Mouse (Mus musculus): Measurements from ENCODE around the gene Rbck1. TPM values are rescaled to one million over a fixed set of nuclear protein-coding genes. Genes with fewer than 3 reads are reported as not detected.

Rbck1 gene
- polyA plus RNA-seq, 1 experiment, result 190 TPM

DNA sequence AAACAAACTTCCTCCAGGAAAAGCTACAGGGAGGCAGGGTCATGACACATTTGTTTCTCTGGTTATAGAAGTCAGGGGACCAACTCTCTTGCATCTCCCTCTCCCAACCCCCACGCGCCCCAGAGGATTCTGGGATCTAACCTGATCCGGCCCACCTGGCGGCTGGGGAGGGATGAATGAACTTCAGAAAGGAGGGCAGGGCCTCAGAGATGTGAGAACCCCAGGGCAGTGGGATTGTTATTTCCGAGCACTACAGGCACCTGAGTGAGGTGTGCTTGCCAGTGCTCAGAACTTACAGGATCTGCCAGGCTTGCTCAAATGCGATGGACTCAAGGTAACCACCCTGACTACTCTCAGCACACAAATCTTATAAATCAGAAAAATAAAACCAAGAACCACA, 12.9 kb upstream of the Rbck1 start:
- no peak for DNase-seq (ENCODE audit: low read depth, low spot score)
- 94% methylated on average over 6 of the region's 6 CpGs for WGBS

DNA sequence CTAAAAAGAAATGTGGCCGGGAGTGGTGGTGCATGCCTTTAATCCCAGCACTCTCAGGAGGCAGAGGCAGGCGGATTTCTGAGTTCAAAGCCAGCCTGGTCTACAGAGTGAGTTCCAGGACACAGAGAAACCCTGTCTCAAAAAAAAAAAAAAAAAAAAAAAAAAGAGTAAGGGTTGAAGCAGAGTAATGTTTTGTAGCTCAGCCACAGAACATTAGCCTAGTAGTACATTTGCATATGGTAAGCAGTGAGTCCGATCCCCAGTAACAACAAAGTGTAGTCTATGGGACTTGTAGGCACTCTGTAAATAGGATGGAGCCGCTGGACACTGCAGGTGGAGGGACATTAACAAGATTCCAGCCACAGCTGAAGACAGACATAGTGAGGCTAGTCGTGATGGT, 12.5 kb upstream of the Rbck1 start:
- WGBS, result 87% methylated on average over 5 of the region's 5 CpGs
- no peak for DNase-seq (ENCODE audit: low read depth, low spot score)

DNA sequence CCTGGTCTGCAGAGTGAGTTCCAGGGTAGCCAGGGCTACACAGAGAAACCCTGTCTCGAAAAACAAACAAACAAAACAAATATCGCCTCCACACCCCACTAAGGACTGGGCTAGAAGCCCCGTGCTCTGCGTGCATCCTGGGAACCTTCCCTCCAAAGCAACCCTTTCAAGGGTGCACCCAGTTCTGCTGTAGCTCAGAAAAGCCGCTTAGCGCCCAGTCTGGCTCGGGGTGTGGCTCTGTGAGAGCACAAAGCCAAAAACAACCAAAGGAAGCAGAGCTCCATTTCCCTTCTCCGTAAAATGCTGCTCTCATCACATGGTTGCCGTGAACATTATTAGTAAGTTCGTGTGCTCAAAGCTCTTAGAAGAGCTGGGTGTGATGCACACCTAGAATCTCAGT, 11.9 kb upstream of the Rbck1 start:
- DNase-seq (ENCODE audit: low read depth, low spot score), result no peak
- whole genome bisulfite sequencing, result 7% methylated on average over 10 of the region's 10 CpGs

DNA sequence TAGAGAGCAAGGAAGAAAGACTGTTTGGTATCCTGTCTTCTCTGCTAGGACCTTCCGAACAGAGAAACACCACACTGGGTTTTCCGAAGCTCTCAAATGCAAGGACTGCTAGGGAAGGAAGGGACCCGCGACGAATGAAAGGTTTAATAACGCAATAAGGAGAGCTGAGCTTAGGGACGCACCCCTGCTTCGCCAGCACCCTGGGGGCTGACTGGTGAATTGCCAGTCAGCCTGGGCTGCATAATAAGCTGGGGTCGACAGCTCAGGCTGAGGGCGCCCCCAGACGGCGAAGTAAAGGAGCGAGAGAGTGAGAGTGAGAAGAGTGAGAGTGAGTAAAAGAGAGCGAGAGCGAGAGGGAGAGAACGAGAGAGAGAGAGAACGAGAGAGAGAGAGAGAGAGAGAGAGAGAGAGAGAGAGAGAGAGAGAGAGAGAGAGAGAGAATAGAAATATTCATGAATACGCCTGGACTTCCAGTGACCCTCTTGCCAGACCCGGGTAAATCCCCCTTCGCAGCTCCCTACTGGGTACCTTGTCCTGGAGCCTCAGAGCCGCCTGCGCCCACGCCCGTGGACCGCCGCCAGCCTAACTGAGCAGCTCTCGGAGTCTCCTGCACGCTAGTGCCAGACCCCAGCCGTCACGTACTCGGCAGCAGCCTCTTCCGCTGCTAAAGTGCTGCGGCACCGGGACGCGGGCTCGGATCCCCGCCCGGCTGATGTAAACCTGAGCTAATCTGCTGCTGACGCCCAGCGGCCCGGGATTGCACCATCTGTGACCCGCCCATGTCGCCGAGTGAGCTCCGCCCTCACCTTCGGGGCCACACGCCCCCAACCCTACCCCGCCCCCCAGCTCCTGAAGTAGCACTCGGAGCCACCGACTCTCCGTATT, 11.1 kb upstream of the Rbck1 start, which contains the start of gene Trib3:
TSS of gene Trib3 (minus strand) at position 704 of the 885 bp plus-strand sequence.
- DNase-seq (ENCODE audit: low read depth, low spot score), result no peak
- 1% methylated on average over 52 of the region's 52 CpGs for WGBS

DNA sequence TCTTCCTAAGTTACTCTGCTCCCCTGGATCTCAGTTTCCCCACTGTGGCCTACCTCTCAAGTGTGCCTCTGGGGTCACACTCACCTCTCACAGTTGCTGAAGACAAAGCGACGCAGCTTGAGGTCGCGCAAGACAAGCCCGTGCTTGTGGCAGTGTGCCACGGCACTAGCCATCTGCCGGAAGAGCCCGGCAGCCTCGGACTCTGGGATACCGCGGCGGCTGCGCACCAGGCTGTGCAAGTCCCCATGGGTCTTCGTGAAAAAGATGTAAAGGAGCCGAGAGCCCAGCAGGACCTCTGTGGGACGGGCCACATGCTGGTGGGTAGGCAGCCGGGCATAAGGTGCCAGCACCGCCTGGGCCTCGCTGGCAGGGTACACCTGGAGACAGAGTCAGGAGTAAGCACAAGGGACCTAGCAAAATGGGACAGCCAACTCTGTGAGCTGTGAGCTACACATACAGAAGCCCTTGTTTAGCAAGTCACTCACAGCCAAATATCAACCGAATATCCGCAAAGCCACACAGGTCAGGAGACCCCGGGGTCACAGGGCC, 7.3 kb upstream of the Rbck1 start:
- 93% methylated on average over 22 of the region's 22 CpGs for WGBS

DNA sequence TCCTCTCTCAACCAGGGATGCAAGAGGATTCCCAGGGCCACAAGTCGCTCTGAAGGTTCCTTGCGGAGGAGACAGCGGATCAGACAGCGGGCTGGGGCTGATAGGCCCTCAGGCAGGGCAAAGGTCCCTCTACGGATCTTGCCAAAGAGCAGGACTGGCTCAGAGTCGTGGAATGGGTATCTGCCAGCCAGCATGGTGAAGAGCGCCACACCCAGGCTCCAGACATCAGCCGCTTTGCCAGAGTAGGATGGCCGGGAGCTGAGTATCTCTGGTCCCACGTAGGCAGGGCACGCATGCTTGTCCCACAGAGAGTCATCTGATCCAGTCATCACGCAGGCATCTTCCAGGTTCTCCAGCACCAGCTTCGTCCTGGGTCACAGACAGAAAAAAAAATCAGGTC, 5.9 kb upstream of the Rbck1 start:
- WGBS, result 64% methylated on average over 13 of the region's 13 CpGs

More for the DNA sequence above, 7.3 kb upstream of the Rbck1 start:
- DNase-seq (ENCODE audit: low read depth, low spot score), result no peak

DNA sequence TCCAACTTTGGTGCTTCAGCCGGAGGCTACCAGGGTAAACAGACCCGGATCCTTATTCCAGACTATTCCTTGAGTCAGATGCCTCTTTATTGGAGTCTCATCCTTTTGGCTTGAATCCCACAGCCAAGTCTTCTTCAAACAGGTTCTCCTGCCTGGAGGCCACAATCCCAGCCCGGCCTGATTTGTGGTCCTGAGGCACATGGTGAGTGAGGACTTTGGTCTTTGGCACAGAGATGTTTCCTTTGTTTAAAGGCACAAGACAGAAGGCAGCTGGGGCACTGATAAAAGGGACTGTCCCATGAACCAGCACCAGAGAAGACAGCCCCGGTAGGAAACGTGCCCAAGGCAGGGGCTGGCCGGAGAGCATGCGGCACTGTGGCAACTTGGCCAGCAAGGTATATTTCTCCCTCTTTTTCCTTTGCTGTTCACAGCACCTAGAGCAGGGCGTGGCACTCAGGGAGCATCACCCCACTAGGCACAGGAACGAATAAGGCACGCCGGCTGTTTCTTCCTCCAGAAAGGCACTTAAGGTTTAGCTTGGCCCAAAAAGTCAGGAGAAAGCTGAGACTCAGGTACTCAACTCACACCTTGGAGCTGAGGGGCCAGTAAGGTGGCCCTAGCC, 5.2 kb upstream of the Rbck1 start:
- DNase-seq (ENCODE audit: low read depth, low spot score), result no peak
- 39% methylated on average over 11 of the region's 11 CpGs for WGBS

More for the DNA sequence above, 5.9 kb upstream of the Rbck1 start:
- no peak for DNase-seq (ENCODE audit: low read depth, low spot score)

DNA sequence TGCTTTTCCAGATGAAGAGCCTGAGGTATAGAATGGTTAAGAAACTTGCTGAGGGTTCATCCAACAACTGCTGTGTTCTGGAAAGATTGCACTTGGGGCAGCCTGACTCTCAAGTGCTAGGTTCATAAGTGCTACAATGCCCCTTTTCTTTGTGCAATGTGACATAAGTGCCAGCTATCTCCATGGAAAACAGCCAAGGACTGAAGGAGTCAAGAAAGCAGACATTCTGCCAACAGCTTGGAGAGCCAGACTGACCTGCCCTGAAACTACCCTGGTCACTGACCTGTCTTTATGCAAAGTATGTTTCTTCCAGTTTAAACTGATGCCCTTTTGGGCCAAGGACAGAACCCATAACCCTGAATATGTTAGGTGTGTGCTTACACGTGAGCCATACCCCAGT, 4.4 kb upstream of the Rbck1 start:
- WGBS, result 71% methylated on average over 1 of the region's 1 CpGs
- no peak for DNase-seq (ENCODE audit: low read depth, low spot score)

DNA sequence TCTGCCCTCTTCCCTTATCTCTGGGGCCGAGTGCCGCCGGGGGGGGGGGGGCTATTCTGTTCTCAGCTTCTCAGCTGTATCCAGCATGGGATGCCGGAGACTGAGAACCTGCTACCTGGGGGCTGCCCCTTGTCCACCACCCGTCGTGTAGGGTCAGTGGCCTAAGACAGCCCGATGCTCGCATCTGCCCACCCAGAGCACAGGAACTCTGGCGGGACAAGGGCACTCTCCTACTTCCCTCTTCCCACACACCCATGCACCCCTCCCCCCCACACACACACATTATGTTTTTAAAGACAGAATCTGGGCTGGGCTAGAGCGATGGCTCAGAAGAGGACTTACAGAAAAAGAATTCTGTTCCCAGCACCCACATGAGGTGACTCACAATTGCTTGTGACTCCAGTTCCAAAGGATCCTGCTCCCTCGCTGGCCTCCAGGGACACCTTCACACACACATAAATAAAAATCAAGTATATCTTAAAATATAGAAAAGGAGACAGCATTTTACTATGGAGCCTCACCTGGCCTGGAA, 2.9 kb upstream of the Rbck1 start:
- no peak for DNase-seq (ENCODE audit: low read depth, low spot score)
- WGBS, result 69% methylated on average over 11 of the region's 11 CpGs

DNA sequence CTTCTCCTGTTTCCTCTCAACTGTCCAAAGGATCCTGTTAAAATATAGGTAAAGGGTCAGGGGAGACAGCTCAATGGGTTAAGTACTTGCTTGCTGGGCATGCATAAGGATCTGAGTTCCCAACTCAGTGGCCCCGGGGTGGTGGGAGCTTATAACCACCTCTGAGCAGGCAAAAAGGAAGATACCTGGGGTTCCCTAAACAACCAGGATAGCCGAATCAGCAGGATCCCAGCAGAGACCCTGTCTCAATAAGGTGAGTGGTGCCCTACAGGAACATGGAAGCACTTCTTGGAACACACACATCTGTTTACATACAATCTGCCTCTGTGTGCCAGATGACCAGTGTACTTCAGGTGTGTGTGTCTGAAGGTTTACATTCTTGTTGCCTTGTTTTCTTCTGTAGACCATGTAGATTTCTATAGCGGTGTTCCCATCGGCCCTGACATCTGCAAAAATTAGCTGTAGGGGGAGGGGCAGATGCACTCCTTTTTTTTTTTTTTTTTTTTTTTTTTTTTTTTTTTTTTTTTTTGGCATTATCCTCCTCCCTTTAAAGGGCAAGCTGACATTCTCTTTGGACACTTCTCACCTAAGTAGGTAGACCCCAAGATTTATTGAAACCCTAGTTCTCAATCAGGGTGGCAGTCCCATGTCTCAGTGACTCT, 1.0 kb upstream of the Rbck1 start:
- DNase-seq (ENCODE audit: low read depth, low spot score), result no peak
- 77% methylated on average over 4 of the region's 4 CpGs for WGBS

DNA sequence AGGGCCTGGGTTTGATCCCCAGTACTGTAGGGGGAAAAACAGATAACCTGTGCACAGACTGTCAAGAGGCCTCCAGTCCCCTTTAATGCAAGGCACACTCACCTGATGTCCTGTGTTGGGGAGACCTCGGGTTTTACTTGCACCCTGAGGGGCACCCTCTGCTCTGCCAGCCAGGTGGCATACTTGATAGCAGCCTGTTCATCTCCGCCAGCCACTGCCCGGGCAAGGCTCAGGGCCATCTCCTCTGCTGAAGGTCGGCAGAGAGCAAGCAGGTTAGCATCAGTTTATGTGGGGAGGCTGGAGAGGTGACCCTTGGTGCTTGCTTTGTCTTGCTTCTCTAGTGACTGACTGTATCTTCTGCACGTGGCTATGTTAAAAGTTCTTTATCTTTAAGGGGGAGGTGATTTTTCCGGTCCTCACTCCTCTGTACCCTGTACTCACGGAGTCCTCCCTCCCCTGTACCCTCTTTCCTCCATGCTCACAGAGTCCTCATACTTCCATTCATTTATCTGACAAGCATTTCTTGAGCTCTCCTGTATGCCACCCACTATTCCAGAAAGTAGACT, 1.5 kb downstream of the Rbck1 start:
- WGBS, result 38% methylated on average over 7 of the region's 7 CpGs
- DNase-seq (ENCODE audit: low read depth, low spot score), result no peak

DNA sequence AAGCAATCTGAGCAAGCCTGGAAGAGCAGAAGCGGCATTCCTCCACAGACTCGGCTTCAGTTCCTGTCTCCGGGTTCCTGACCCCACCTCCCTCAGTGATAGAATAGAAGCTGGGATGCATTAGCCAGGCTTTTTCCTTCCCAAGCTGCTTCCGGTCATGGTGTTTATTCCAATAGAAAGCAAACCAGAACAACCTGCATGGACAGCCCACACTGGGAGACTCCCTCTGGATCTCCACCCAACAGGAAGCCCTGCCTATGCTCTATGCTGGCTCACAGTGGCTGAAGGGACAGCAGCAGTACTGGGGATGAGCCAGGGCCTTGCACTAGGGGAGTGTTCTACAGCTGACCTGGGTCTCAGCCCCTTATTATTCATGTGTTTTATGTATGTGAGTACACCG, 4.5 kb downstream of the Rbck1 start:
- DNase-seq (ENCODE audit: low read depth, low spot score), result no peak
- 70% methylated on average over 5 of the region's 5 CpGs for WGBS

DNA sequence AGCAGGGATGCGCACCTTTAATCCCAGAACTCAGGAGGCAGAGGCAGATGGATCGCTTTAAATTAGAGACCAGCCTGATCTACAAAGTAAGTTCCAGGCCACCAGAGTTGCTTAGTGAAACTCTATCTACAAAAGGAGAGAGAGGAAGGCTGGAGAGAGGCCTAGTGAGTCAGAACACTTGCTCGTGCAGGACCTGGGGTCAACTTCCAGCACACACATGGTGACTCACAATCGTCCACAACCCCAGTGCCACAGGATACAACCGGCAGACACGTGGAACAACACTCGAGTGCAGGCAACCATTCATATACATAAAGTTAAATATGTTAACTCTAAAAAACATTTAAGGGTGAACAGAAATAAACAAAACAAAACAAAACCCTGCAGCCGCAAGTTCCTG, 5.8 kb downstream of the Rbck1 start:
- DNase-seq (ENCODE audit: low read depth, low spot score), result no peak
- 82% methylated on average over 8 of the region's 8 CpGs for WGBS

DNA sequence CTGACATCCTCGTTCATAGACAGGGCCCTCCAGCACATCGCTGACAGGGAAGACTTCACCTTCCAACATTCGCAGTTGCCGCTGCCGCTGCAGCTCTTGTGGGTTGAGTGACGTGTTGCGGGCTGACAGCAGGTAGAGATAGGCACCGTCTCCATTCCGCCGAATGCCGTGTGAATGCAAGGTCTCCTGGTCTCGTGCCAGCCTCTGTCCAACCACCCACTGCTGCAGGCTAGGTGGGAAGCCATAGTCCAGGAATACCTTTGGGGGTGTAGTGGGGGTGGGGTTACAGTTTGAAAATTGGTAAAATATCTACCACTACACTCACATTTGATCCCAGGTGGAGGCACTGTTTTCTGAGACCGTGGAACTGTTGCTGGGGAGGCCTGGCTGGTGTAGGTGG, 6.3 kb downstream of the Rbck1 start:
- no peak for DNase-seq (ENCODE audit: low read depth, low spot score)
- WGBS, result 93% methylated on average over 13 of the region's 13 CpGs

DNA sequence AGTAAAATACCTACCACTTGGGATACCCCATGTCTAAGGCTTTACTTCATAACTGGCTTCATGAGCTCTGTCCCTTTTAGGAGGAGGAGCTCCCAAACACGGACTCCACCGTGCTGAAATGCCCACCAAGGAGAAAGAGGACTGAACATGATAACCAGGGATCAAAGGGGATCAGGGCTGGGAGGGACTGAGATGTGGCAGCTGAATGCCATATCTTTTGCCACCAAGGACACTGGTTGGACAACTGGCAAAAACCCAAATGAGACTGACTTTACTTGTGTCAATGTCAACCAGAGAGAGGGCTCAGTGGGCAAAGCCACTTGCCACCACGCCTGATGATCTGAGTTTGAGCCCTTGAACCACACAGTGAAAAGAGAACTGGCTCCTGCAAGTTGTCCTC, 7.6 kb downstream of the Rbck1 start:
- WGBS, result 83% methylated on average over 3 of the region's 3 CpGs
- no peak for DNase-seq (ENCODE audit: low read depth, low spot score)

DNA sequence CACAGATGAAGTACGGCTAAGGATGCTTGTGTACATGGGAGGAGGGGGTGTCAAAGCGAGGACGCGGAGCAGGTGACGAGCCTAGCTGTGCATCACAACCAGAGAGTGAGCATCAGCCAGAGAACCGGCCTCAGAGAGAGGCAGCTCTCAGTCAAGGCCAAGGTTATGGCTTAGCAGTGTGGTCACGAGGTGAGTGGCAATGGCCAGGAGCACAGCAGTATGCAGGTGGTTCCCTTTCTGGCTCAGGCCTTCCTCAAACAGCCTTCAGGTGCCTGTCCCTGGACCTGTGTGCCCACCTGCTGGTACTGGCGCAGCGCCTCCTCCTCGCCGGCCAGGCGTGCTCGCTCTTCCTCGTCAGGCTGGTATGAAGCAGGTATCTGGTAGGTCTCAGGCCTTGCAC, 8.5 kb downstream of the Rbck1 start:
- WGBS, result 97% methylated on average over 14 of the region's 14 CpGs
- no peak for DNase-seq (ENCODE audit: low read depth, low spot score)

DNA sequence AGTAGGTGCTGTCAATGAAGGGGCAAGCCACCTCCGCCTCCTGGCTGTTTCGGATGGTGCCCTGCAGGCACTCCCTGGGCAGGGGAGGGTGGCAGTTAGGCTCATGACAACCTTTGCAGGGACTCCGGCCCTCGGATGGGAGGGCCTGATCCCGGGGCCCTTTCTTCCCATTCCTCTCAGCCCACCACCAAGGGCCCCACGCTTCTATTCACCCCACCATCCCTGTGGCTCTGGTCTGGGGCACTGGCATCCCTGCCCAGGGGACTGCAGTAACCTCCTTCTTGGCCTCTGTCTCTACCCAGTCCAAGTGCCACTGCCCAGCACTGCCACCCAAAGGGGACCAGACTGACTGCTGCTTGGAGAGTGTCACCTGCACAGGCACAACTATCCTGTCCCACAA, 10.3 kb downstream of the Rbck1 start:
- 95% methylated on average over 6 of the region's 6 CpGs for WGBS

DNA sequence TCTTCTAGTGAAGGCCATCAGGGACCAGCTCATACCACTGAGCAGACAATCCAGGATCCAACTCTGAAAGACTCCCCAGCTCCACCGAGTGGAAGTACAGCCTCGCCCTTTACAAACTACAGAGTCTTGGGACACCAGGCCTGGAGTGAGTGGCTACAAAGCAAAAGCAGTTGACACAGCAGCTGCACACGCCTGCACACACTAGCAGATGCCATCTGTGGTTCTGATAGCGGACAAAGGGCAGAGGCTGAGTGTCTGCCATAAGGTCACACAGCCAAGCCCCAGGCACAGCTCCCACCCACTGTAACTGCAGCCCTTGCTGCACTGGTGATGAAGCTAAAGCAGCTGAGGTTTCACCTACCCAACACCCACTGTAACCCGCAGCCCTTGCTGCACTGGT, 10.9 kb downstream of the Rbck1 start:
- no peak for DNase-seq (ENCODE audit: low read depth, low spot score)
- WGBS, result 67% methylated on average over 5 of the region's 5 CpGs

More for the DNA sequence above, 10.3 kb downstream of the Rbck1 start:
- no peak for DNase-seq (ENCODE audit: low read depth, low spot score)

DNA sequence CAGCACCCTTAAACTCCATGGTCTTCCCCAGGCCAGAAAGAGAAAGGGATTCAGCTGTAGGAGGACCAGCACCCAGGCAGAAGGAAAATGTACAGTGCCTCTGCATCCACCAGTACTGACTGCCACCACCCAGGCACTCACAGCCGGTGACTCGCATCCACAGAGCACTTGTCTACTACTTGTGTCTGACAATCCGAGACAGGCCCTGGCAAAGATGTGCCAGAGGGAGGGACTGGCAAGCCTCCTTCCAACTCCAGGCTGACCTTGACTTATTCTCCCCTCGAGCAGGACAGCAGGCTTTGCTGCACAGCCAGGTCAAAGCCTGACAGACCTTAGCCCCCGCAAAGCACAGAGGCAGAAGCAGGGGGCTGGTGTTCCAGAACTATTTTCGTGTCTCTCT, 15.4 kb downstream of the Rbck1 start:
- WGBS, result 73% methylated on average over 6 of the region's 6 CpGs

DNA sequence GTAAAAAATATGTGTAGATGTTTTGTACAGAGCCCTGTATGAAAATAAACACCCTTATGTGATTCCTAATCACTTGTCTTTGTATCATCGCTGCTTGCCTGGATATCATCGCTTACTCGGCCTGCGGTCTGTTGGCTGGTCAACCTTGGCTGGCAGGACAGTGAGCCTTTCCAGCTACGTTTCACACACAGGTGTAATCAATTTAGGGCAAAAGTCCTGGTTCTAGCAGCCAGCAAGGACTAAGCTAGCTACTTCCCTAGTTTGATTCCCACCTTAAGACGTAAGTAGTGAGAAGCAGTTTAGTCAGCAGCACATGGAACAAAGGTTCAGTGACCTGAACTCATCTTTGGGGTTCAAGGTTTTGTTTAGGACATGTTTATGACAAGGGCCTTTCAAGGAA, 18.5 kb downstream of the Rbck1 start:
- 87% methylated on average over 6 of the region's 6 CpGs for WGBS
- DNase-seq (ENCODE audit: low read depth, low spot score), result no peak

More for the DNA sequence above, 15.4 kb downstream of the Rbck1 start:
- DNase-seq (ENCODE audit: low read depth, low spot score), result no peak
